In the genomic region with DNA sequence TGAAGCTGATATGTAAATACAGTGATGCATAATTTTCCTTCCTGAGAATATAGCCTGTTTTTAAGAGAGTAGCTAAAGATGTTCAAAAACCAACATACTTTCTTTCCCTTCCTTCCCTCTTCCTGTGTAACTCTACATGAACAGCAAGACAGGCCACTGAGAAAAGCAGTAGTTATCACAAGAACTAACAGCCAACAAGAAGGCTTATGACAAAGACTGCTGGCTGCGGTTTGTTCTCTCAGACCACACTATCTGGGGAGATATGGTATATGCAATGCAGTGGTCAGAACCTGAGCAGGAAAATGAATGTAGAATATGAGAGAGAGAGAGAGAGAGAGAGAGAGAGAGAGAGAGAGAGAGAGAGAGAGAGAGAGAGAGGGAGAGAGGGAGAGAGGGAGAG, we compare ENCODE assay signal across 16 mouse cellular contexts.
"Had no signal": no experiment of that assay in that cellular context is flagged by ENCODE, and none has a peak within 500 bp of the region (broad histone marks: within the 10 kb centered on the region; RNA-seq: fewer than 3 reads in every experiment).

No protein-coding gene starts in this region.

- H3K9ac ChIP-seq: liver, embryonic 14.5 days; midbrain, embryonic 13.5 days had no signal

- H3K9me3 ChIP-seq: midbrain, embryonic 10.5 days; midbrain, embryonic 13.5 days had no signal

- H3K4me2 ChIP-seq: midbrain, embryonic 13.5 days had no signal

- H3K4me1 ChIP-seq: midbrain, embryonic 10.5 days; midbrain, embryonic 13.5 days had no signal

- DNase-seq: kidney, adult 18-20 months; kidney, adult 9 months; kidney, postnatal 14 days; layer of hippocampus, postnatal 36 days; lung, adult 2 months; lung, postnatal 14 days; lung, postnatal 4 days; thymus, adult 18-20 months; thymus, postnatal 36 days had no signal

- H3K4me3 ChIP-seq: layer of hippocampus, adult 2 months; left cerebral cortex, adult 2 months; midbrain, embryonic 10.5 days; midbrain, embryonic 13.5 days; myocyte had no signal

- H3K27ac ChIP-seq: layer of hippocampus, adult 2 months; left cerebral cortex, adult 2 months; midbrain, embryonic 10.5 days; midbrain, embryonic 13.5 days had no signal

- ATAC-seq: midbrain, embryonic 13.5 days; midbrain, embryonic 16.5 days had no signal

- H3K36me3 ChIP-seq: midbrain, embryonic 10.5 days; midbrain, embryonic 13.5 days had no signal

- H3K27me3 ChIP-seq: midbrain, embryonic 13.5 days had no signal
